Mouse (Mus musculus): ENCODE data around the gene Glra2.
"Not testable (repeated sequence)": the region's sequence is repeated elsewhere in the genome, so short reads cannot be mapped to it uniquely, and the experiment has no call there.

Gene Glra2

DNA sequence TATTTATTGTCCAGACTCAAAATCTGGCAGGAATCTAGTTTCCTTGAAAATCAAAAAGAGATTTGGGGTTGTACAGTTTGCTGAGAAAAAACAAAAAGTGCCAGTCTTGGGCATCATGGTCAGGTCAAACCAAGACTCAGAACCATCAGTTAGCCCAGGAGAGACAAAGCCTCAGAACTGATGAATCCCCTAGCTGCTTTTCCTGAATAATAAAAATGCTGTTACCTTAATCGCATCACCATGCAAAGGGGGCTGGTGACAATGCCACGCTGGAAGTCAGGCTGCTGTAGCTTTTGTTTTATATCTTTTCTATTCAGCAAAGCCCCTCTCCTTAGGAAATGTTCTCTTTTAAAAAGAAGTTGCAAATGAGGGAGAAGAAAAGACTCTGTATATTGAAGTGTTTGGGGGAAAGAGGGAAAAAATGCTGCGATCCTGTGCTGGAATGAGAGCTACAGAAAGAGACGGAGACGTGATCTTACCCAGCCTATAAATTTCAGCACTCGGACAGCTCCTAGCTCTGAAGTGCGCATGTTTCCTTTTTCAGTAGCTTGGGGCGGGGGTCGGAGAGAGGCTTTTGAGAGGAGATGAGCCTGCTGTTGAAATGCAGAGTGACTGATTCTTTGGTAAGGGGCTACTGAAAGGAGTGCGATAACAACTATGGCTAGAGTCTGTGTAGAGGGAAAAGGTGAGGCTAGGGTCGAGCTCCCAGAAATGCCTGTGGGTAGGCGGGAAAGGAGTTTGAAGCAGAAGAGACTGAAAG is at the start of gene Glra2:
Gene Glra2 (minus strand): TSS at position 455 of the 760 bp plus-strand sequence.
- DNase-seq (ENCODE audit: low read depth, low spot score), result no peak
- Histone ChIP-seq H3K27me3 (ENCODE audit: control insufficient read depth, insufficient read depth, low read length, poor library complexity, severe bottlenecking) (no peaks in the 10 kb centered on the region), H3K36me3 (ENCODE audit: control insufficient read depth, insufficient read depth, low read length, poor library complexity, severe bottlenecking) (no peaks in the 10 kb centered on the region)

DNA sequence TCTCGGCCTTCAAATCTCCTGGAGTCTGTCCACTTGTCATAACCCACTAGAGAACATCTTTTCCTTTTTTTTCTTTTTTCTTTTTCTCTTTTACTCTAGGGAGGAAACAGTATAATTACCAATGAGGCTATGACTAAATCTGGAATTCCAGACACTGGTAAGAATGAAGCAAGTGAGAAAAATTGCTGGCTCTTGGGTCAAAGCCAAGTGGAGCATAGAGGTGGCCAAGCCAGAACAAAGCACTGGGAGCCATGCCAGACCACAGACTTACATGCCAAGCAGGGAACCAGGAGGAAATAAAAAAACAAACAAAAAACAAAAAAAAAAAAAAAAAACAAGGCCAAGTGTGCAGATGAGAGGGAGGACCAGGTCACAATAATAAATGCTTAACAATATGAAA is 35.6 kb upstream of the Glra2 start:
- H3K27me3 ChIP-seq (ENCODE audit: control insufficient read depth, insufficient read depth, low read length, poor library complexity, severe bottlenecking), result no peaks in the 10 kb centered on the region
- no peaks in the 10 kb centered on the region for H3K36me3 ChIP-seq (ENCODE audit: control insufficient read depth, insufficient read depth, low read length, poor library complexity, severe bottlenecking)
- DNase-seq (ENCODE audit: low read depth, low spot score), result no peak

- Histone ChIP-seq H3K27me3 (ENCODE audit: control insufficient read depth, insufficient read depth, low read length, poor library complexity, severe bottlenecking) (no peaks in the 10 kb centered on the region), H3K36me3 (ENCODE audit: control insufficient read depth, insufficient read depth, low read length, poor library complexity, severe bottlenecking) (no peaks in the 10 kb centered on the region)
- no peak for DNase-seq (ENCODE audit: low read depth, low spot score)
Observed at GRCm38 (mm10) chrX:165344611-165345010, 17.4 kb upstream of the Glra2 start.

DNA sequence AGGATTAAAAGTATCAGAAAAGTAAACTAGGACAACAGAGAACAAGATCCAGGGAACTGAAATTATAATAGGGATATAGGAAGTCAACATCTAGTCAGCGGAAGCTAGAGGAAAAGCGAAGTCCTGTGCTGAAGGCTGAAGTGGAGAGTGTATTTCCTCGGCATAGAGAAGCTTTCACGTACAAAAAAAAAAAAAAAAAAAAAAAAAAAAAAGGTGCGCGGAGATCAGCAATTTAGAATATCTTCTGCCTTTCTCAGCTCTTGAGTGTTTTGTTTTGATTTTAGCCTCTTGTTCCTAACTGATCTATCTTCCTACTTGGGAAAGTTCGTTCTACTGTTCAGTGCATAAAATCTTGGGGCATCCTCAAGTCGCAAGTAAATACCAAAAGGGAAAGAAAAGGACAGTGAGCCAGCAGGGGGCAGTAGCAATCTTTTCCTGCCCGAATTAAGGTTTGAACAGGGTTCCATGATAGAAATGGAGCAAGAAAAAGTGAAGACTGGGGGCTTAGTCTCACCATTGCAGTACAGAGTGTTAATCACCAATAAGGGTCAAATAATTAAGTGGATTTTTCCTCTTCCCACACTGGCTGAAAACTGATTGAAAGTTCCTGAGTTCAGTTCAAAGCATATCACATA is 623 bp upstream of the Glra2 start:
- H3K36me3 ChIP-seq (ENCODE audit: control insufficient read depth, insufficient read depth, low read length, poor library complexity, severe bottlenecking), result no peaks in the 10 kb centered on the region
- H3K27me3 ChIP-seq (ENCODE audit: control insufficient read depth, insufficient read depth, low read length, poor library complexity, severe bottlenecking), result no peaks in the 10 kb centered on the region
- DNase-seq (ENCODE audit: low read depth, low spot score), result no peak

- Histone ChIP-seq H3K27me3 (ENCODE audit: control insufficient read depth, insufficient read depth, low read length, poor library complexity, severe bottlenecking) (no peaks in the 10 kb centered on the region), H3K36me3 (ENCODE audit: control insufficient read depth, insufficient read depth, low read length, poor library complexity, severe bottlenecking) (no peaks in the 10 kb centered on the region)
- DNase-seq (ENCODE audit: low read depth, low spot score), result no peak
Observed at GRCm38 (mm10) chrX:165193550-165193949, 133.6 kb downstream of the Glra2 start.

- Histone ChIP-seq H3K36me3 (ENCODE audit: control insufficient read depth, insufficient read depth, low read length, poor library complexity, severe bottlenecking) (no peaks in the 10 kb centered on the region), H3K27me3 (ENCODE audit: control insufficient read depth, insufficient read depth, low read length, poor library complexity, severe bottlenecking) (no peaks in the 10 kb centered on the region)
- DNase-seq (ENCODE audit: low read depth, low spot score), result no peak
Observed at GRCm38 (mm10) chrX:165191170-165191569, 136.0 kb downstream of the Glra2 start.

- H3K36me3 ChIP-seq (ENCODE audit: control insufficient read depth, insufficient read depth, low read length, poor library complexity, severe bottlenecking); DNase-seq (ENCODE audit: low read depth, low spot score); H3K27me3 ChIP-seq (ENCODE audit: control insufficient read depth, insufficient read depth, low read length, poor library complexity, severe bottlenecking): not testable (repeated sequence)
Observed at GRCm38 (mm10) chrX:165182948-165183347, 144.2 kb downstream of the Glra2 start.

GRCm38 (mm10) chrX:165156549-165156948 is 170.6 kb downstream of the Glra2 start:
- no peaks in the 10 kb centered on the region for H3K27me3 ChIP-seq (ENCODE audit: control insufficient read depth, insufficient read depth, low read length, poor library complexity, severe bottlenecking)

GRCm38 (mm10) chrX:165104171-165104570 is 223.0 kb downstream of the Glra2 start:
- DNase-seq (ENCODE audit: low read depth, low spot score), result no peak
- Histone ChIP-seq H3K36me3 (ENCODE audit: control insufficient read depth, insufficient read depth, low read length, poor library complexity, severe bottlenecking) (no peaks in the 10 kb centered on the region), H3K27me3 (ENCODE audit: control insufficient read depth, insufficient read depth, low read length, poor library complexity, severe bottlenecking) (no peaks in the 10 kb centered on the region)

More at GRCm38 (mm10) chrX:165156549-165156948, 170.6 kb downstream of the Glra2 start:
- H3K36me3 ChIP-seq (ENCODE audit: control insufficient read depth, insufficient read depth, low read length, poor library complexity, severe bottlenecking), result no peaks in the 10 kb centered on the region
- DNase-seq (ENCODE audit: low read depth, low spot score), result no peak
